Mouse (Mus musculus): ENCODE data around the gene 9330159F19Rik.
A peak's percentile ranks its signal among the peaks of the same experiment; 100 is the strongest.

Gene 9330159F19Rik

GRCm38 (mm10) chr10:29211453-29211852 lies at the start of gene 9330159F19Rik:
TSS of gene 9330159F19Rik (plus strand) at chr10:29211606.
- peak; percentile 52 for DNase-seq (ENCODE audit: low spot score)

GRCm38 (mm10) chr10:29161664-29162063 lies 49.7 kb upstream of the 9330159F19Rik start:
- no peak for DNase-seq (ENCODE audit: low spot score)

DNA sequence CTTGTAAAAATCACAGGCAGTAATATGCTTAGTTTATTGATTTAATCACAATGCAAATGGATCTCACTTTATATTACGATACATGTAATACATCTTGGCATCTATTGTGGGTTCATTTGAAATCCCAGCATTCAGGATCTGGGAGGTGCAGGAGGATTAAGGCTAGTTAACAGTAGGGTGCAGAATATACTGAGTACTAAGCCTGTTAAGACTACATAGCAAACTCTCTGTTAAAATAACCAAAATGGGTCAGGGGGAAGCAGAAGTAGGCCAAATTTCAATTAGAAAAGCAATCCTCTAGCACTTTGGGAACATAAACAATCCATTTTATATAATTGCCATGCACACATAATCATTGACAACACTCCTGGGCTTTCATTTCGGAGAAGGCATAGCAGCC lies 37.6 kb upstream of the 9330159F19Rik start:
- no peak for DNase-seq (ENCODE audit: low spot score)

- no peak for DNase-seq (ENCODE audit: low spot score)
These were observed 35.8 kb upstream of the 9330159F19Rik start for GRCm38 (mm10) chr10:29175656-29176055.

DNA sequence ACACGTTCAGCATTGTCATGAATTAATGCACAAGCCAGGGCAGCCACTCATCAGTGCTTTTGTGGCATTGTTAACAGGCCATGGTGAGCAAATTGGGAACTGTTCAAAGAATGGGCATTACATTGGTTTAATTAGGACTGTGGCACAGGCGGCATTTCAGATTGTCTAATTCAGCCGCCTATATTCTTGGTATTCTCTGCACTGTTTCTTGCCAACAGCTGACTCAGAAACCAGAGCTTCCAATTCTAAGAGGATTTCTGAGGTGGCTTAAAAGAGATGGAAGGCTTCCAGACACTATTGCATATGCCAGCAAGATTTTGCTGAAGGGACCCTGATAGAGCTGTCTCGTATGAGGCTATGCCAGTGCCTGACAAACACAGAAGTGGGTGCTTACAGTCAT lies 34.5 kb upstream of the 9330159F19Rik start:
- no peak for DNase-seq (ENCODE audit: low spot score)

- no peak for DNase-seq (ENCODE audit: low spot score)
These were observed 33.4 kb upstream of the 9330159F19Rik start for GRCm38 (mm10) chr10:29178003-29178402.

GRCm38 (mm10) chr10:29180210-29180609 lies 31.2 kb upstream of the 9330159F19Rik start:
- DNase-seq (ENCODE audit: low spot score), result no peak

DNA sequence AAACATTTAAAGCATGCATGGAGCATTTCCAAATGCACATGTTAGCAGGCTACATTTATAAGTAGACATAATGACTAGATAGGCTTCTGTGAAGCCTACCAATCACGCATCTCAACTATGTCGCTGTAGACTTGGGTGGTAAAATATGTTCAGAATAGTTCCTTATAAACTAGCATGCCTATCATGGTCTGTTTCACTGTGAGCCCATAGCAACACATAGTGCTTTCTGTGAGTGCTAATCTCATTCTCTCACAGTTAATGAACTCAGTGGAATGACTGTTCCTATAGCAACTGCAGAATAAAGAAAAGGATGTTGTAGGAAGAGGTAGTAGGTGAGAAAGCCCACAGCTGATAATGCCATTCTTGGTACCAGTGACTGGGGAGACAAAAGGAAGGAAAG lies 30.4 kb upstream of the 9330159F19Rik start:
- DNase-seq (ENCODE audit: low spot score), result no peak

DNA sequence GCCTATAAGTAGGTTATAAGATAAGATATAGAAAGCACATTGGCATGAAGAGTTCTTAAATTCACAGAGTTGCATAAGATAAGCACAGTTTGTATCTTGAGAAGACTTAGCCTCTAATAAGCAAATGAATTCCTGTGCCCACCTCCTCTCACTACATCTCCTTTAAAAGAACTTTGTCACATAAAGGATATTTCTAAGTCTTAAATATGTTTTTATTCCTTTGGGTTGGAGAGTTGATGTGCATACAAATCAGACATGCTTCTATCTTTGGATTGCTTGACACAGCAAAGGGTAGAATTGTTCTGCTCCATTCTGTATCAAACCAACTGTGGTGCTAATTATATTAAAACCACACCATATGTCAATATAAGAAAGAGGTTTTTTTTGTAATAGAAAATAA lies 17.6 kb upstream of the 9330159F19Rik start:
- no peak for DNase-seq (ENCODE audit: low spot score)

DNA sequence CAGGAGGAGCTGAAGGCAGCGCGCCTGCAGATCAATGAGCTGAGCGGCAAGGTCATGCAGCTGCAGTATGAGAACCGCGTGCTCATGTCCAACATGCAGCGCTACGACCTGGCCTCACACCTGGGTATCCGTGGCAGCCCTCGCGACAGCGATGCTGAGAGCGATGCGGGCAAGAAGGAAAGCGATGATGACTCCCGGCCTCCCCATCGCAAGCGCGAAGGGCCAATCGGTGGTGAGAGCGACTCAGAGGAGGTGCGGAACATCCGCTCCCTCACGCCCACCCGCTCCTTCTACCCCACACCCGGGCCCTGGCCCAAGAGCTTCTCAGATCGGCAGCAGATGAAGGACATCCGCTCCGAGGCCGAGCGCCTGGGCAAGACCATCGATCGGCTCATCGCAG lies 14.6 kb upstream of the 9330159F19Rik start:
- DNase-seq (ENCODE audit: low spot score), result no peak

DNA sequence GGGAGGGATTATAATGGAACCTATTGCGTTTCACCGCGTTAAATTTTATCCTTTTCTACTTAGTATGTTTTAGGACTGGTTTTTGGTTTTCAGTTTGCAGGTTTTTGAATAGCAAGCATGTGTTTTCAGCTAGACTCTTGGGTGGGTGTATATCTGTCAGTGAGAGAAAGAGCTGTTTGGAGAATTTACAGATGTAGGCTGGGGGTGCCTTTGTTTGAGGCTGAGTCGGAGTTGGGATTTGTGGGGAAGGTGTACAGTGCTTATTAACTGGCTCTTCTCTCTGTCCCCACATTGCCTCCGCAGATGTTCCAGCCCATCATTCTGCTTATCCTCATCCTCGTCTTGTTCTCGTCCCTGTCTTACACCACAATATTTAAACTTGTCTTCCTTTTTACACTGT lies 12.8 kb upstream of the 9330159F19Rik start, which contains the start of gene Gm49353:
Gene Gm49353, plus strand, starts transcription at position 313 of the 400 bp plus-strand sequence.
- DNase-seq (ENCODE audit: low spot score), result no peak

GRCm38 (mm10) chr10:29199835-29200234 lies 11.6 kb upstream of the 9330159F19Rik start:
- no peak for DNase-seq (ENCODE audit: low spot score)

GRCm38 (mm10) chr10:29200609-29201008 lies 10.8 kb upstream of the 9330159F19Rik start:
- DNase-seq (ENCODE audit: low spot score), result no peak

DNA sequence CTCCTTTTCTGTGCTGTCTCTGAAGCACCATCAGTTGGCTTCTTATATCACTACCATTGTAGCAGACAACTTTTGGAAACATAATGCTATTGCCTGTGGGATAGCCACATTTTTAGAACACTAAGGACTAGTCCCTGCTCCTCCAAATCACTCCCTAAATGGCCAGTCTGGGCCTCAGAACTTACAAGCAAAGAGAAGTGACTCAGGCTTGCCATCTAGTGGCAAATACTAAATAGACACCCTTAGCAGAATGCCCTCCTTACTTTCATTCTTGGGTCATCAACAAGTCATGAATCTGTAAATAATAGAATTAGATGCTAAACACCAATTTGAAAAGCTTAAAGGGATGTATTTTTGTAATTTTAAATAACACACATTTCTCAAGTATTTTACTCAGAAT lies 4.7 kb upstream of the 9330159F19Rik start:
- no peak for DNase-seq (ENCODE audit: low spot score)

- no peak for DNase-seq (ENCODE audit: low spot score)
These were observed 2.7 kb upstream of the 9330159F19Rik start for GRCm38 (mm10) chr10:29208735-29209134.

DNA sequence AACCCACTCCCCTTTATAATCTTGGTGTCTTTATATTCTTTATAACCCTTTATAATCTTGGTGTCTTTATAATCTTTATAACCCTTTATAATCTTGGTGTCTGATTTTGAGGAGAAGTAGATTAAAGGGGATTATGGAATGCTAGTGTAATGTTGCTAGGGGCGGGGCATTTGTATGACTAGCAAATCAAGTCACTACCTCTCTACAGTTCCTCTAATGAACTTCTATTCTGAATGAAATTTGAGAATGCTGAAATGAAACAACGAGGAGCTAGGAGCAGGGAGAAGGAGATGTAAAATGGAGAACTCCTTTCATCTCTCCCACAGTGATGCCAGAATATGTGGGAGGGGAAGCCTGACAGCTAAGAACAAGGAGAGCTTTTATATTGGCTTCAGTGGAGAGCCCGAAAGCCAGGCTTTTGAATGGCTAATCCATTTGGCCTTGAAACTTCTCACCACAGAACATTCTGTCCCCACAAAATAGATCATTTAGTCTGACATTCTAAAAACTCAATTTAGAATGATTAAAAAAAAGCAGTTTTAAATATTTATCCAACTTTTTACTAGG lies 2.2 kb downstream of the 9330159F19Rik start:
- no peak for DNase-seq (ENCODE audit: low spot score)

GRCm38 (mm10) chr10:29216957-29217356 lies 5.6 kb downstream of the 9330159F19Rik start:
- no peak for DNase-seq (ENCODE audit: low spot score)

- DNase-seq (ENCODE audit: low spot score), result no peak
These were observed 6.0 kb downstream of the 9330159F19Rik start for GRCm38 (mm10) chr10:29217451-29217850.

GRCm38 (mm10) chr10:29225329-29225728 lies 13.9 kb downstream of the 9330159F19Rik start:
- no peak for DNase-seq (ENCODE audit: low spot score)

DNA sequence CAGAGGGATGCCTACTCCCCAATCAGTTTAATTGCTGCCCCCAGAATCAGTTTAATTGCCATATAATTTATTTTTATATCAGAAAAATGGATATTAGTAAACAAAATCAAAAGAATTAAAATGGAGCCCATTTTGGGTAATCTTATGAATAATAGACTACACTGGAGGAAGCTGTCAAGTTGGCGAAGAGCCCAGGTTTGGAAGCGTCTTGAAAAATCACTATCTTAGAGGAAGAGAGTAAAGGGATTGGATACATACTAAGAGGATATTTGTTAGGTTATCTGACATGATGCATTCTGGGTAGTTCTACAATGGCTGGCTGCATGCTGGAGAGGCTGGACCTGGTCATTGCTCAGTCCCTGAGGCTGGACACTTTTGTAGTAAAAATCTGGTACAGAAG lies 19.8 kb downstream of the 9330159F19Rik start:
- DNase-seq (ENCODE audit: low spot score), result no peak

Measured in urinary bladder, postnatal 14 days (tissue).